Mouse (Mus musculus) layer of hippocampus, postnatal 10 days (tissue): ENCODE data around the gene Socs4. TPM values are rescaled to one million over a fixed set of nuclear protein-coding genes. Genes with fewer than 3 reads are reported as not detected.
A peak's percentile ranks its signal among the peaks of the same experiment; 100 is the strongest.

Source experiments
- DNase-seq, 2 experiments: peaks; one replicate each; pipeline ENCODE4 v3.0.0; 2021; ENCODE audit warnings: low spot score in 2 of 2
- total RNA-seq, 2 experiments: library from RNA; stranded (reverse); gene quantifications; 2 replicates each; pipeline ENCODE4 v1.2.3; 2021

Gene Socs4
- total RNA-seq, 2 experiments from 2014 or later = 10.0 to 10.7 TPM

- DNase-seq = no peak
Observed at GRCm38 (mm10) chr14:47340231-47340925, 63.6 kb downstream of the Socs4 start.

GRCm38 (mm10) chr14:47341811-47342291 is 65.1 kb downstream of the Socs4 start:
- DNase-seq = peak in 1 of 2 experiments; percentile 23

Other genes with a start within 250 kb of the Socs4 start
- 1 to 10 TPM in 1 of 2 experiments, under 1 TPM in 1; 0.80 to 1.0 TPM for gene Gch1, start 87.5 kb upstream of the Socs4 start, total RNA-seq
- gene Wdhd1, start 74 bp upstream of the Socs4 start, total RNA-seq = 1 to 10 TPM; 5.7 TPM
- 10 to 100 TPM; 66.1 to 80.8 TPM for gene Mapk1ip1l, start 21.3 kb downstream of the Socs4 start, total RNA-seq
- gene Lgals3, start 90.8 kb downstream of the Socs4 start, total RNA-seq = 1 to 10 TPM; 1.7 to 1.9 TPM
- 1 to 10 TPM; 3.8 to 4.1 TPM for gene Dlgap5, start 141.5 kb downstream of the Socs4 start, total RNA-seq
- gene Fbxo34, start 173.5 kb downstream of the Socs4 start, total RNA-seq = 10 to 100 TPM; 66.0 to 75.6 TPM